Mouse (Mus musculus) effector memory CD4-positive, alpha-beta T cell, adult 7 months (primary cell): ENCODE data around the gene Prx. TPM values are rescaled to one million over a fixed set of nuclear protein-coding genes. Genes with fewer than 3 reads are reported as not detected.

Source experiments
- polyA plus RNA-seq: library from polyadenylated mRNA; unstranded; fragments of 100-300 nt; shearing (Covaris generic); gene quantifications from one replicate; pipeline ENCODE4 v1.2.1, GENCODE M21; 2017

Prx gene
- polyA plus RNA-seq, result 0.71 TPM

GRCm38 (mm10) chr7:27499036-27499435 is at the start of gene Prx:
Prx (plus strand) TSS chr7:27499324.

GRCm38 (mm10) chr7:27473156-27473834 is 25.8 kb upstream of the Prx start, which contains the start of gene Sertad3:
Sertad3 (plus strand) TSS chr7:27473768.

GRCm38 (mm10) chr7:27486770-27487697 is 12.1 kb upstream of the Prx start, which contains the start of gene Sertad1:
Sertad1 (plus strand) TSS chr7:27486910.

DNA sequence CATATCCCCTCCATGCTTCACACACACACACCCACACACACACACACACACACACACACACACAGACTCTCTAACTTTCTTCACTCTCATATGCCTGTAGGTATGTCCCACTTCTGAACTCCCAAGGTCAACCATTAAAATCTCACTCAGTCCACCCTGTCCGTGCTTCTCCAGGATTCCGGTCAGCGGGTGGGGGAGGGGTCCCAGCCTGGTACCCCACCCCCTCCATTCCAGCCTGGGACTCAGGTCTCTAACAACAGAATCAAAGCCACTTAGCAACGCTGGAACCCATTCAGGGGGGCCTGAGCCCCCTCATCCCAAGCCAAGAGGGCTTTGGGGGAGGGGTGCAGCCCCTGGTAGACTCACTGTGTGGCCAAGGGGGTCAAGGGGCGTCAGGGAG is 23.8 kb downstream of the Prx start, which contains the start of gene Hipk4:
Gene Hipk4, plus strand, starts transcription at position 301 of the 400 bp plus-strand sequence.

DNA sequence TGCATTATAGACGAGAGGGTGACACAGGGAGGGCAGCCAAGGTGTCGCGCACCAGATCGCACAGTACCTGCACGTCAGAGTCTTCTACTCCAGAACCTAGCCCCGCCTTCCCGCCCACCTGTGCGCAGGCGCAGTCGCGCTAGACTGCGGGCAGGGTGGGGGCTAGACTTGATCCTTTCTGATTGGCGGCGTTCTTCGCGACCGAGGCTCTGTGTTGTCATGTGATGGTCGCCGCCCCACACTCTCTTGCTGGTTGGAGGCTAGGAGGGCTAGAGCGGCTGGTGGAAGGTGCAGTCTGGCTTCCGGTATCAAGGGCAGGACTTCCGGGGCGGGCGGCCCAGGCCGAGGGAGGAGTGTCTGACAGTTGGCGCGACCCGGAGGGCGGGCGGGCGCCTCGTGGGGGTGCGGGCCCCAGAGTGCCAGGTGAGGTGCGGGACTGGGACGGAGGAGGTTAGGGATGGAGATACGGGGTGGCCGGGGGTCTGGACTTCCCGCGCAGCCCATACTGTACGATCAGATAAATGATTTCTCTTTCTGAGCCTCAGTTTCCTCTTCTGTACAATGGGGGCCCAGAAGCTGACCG is 53.9 kb downstream of the Prx start, which contains the start of the genes Pld3 and 2310022A10Rik:
Gene Pld3, minus strand, starts transcription at position 288 of the 583 bp plus-strand sequence.
Gene 2310022A10Rik, plus strand, starts transcription at position 303 of the 583 bp plus-strand sequence.

Other genes starting within 250 kb of the Prx start
- 1.9 TPM for gene Numbl, start 240.9 kb upstream of the Prx start, polyA plus RNA-seq
- gene Ltbp4, start 161.6 kb upstream of the Prx start, polyA plus RNA-seq, result 1.3 TPM
- gene Shkbp1, start 143.3 kb upstream of the Prx start, polyA plus RNA-seq, result 70.3 TPM
- gene Gm20479, start 141.9 kb upstream of the Prx start, polyA plus RNA-seq, result not detected
- gene Sptbn4, start 51.6 kb upstream of the Prx start, polyA plus RNA-seq, result 0.32 TPM
- gene Blvrb, start 51.3 kb upstream of the Prx start, polyA plus RNA-seq, result 6.3 TPM
- gene Sertad3, start 25.6 kb upstream of the Prx start, polyA plus RNA-seq, result 24.5 TPM
- gene Sertad1, start 12.4 kb upstream of the Prx start, polyA plus RNA-seq, result 96.6 TPM
- gene Hipk4, start 23.9 kb downstream of the Prx start, polyA plus RNA-seq, result 0.21 TPM
- gene Pld3, start 53.9 kb downstream of the Prx start, polyA plus RNA-seq, result 197 TPM
- 14.3 TPM for gene 2310022A10Rik, start 53.9 kb downstream of the Prx start, polyA plus RNA-seq
- gene Akt2, start 92.2 kb downstream of the Prx start, polyA plus RNA-seq, result 91.2 TPM
- not detected for gene Ttc9b, start 154.6 kb downstream of the Prx start, polyA plus RNA-seq
- 12.3 TPM for gene Map3k10, start 175.3 kb downstream of the Prx start, polyA plus RNA-seq
- gene Zfp607b, start 190.0 kb downstream of the Prx start, polyA plus RNA-seq, result 1.3 TPM
- 5.1 TPM for gene Zfp60, start 232.1 kb downstream of the Prx start, polyA plus RNA-seq